Mouse (Mus musculus) embryonic facial prominence, embryonic 12.5 days (tissue): ENCODE data around the gene Faim. TPM values are rescaled to one million over a fixed set of nuclear protein-coding genes. Genes with fewer than 3 reads are reported as not detected.

Experiments
- ATAC-seq: fragments of 200-750 bp; cut with Nextera tagmentation; 2 replicates; pipeline ENCODE4 v1.8.0; 2017; ENCODE audit not compliant: insufficient number of reproducible peaks, insufficient read depth, low FRiP score, low TSS enrichment
- H3K27ac ChIP-seq: fragments of 300-500 bp; sonication (generic); 2 replicates; pipeline ENCODE4 v1.5.1; 2016; ENCODE audit warnings: mild to moderate bottlenecking
- H3K27me3 ChIP-seq: fragments of 300-500 bp; sonication (generic); 2 replicates; pipeline ENCODE4 v1.6.1; 2016; ENCODE audit warnings: mild to moderate bottlenecking, moderate library complexity
- H3K36me3 ChIP-seq: fragments of 300-500 bp; sonication (generic); 2 replicates; pipeline ENCODE4 v1.6.1; 2016; ENCODE audit warnings: mild to moderate bottlenecking
- H3K4me1 ChIP-seq: fragments of 300-500 bp; sonication (generic); 2 replicates; pipeline ENCODE4 v1.6.1; 2016
- H3K4me2 ChIP-seq: fragments of 300-500 bp; sonication (generic); replicated peaks from 2 replicates; pipeline ENCODE4 v1.6.1; 2016; ENCODE audit warnings: mild to moderate bottlenecking, moderate library complexity
- H3K4me3 ChIP-seq: fragments of 300-500 bp; sonication (generic); 2 replicates; pipeline ENCODE4 v1.5.1; 2016; ENCODE audit warnings: mild to moderate bottlenecking
- H3K9ac ChIP-seq: fragments of 300-500 bp; sonication (generic); 2 replicates; pipeline ENCODE4 v1.6.1; 2016; ENCODE audit warnings: mild to moderate bottlenecking, moderate library complexity
- H3K9me3 ChIP-seq: fragments of 300-500 bp; sonication (generic); 2 replicates; pipeline ENCODE4 v1.6.1; 2016; ENCODE audit warnings: mild to moderate bottlenecking, moderate library complexity
- WGBS: fragments of 180-500 bp; shearing (Covaris S2); methylation state at CpG from one replicate; pipeline ENCODE4 v1.1.7; 2016; 5-methylcytosine and 5-hydroxymethylcytosine counted together
- polyA plus RNA-seq: library from polyadenylated mRNA; unstranded; fragments of >200 nt; fragmentation: Nextera tagmentation; extraction: Ambion mirVana; gene quantifications from 2 replicates; pipeline ENCODE4 v1.2.1, GENCODE M21; 2016

Faim gene
- polyA plus RNA-seq, 1 experiment from 2014 or later = 56.3 TPM

GRCm38 (mm10) chr9:99017679-99018078 lies 31.5 kb downstream of the Faim start:
- no peak overlapping the region for H3K4me3 ChIP-seq
- ATAC-seq = no peak
- no peak overlapping the region for H3K9ac ChIP-seq
- H3K4me2 ChIP-seq = no peak overlapping the region
- no peaks in the 10 kb centered on the region for H3K27me3 ChIP-seq
- no peak overlapping the region for H3K27ac ChIP-seq
- no peaks in the 10 kb centered on the region for H3K36me3 ChIP-seq
- H3K9me3 ChIP-seq = no peaks in the 10 kb centered on the region
- no peaks in the 10 kb centered on the region for H3K4me1 ChIP-seq
- WGBS = 85% methylated on average over 6 of the region's 6 CpGs

GRCm38 (mm10) chr9:99021166-99021565 lies 35.0 kb downstream of the Faim start:
- no peaks in the 10 kb centered on the region for H3K36me3 ChIP-seq
- no peak for ATAC-seq
- H3K4me1 ChIP-seq = no peaks in the 10 kb centered on the region
- H3K9me3 ChIP-seq = no peaks in the 10 kb centered on the region
- H3K4me2 ChIP-seq = no peak overlapping the region
- H3K27ac ChIP-seq = no peak overlapping the region
- no peak overlapping the region for H3K9ac ChIP-seq
- 38% methylated on average over 5 of the region's 5 CpGs for WGBS
- no peak overlapping the region for H3K4me3 ChIP-seq
- no peaks in the 10 kb centered on the region for H3K27me3 ChIP-seq

GRCm38 (mm10) chr9:99021751-99022150 lies 35.6 kb downstream of the Faim start:
- Histone ChIP-seq H3K27ac (no peak overlapping the region), H3K9ac (no peak overlapping the region), H3K4me1 (no peaks in the 10 kb centered on the region), H3K36me3 (no peaks in the 10 kb centered on the region), H3K9me3 (no peaks in the 10 kb centered on the region), H3K4me3 (no peak overlapping the region), H3K27me3 (no peaks in the 10 kb centered on the region), H3K4me2 (no peak overlapping the region)
- 80% methylated on average over 4 of the region's 4 CpGs for WGBS
- ATAC-seq = no peak

- Histone ChIP-seq H3K4me3 (no peak overlapping the region), H3K9me3 (no peaks in the 10 kb centered on the region), H3K9ac (no peak overlapping the region), H3K36me3 (no peaks in the 10 kb centered on the region), H3K27ac (no peak overlapping the region), H3K4me1 (no peaks in the 10 kb centered on the region), H3K27me3 (no peaks in the 10 kb centered on the region), H3K4me2 (no peak overlapping the region)
- no peak for ATAC-seq
- WGBS = 82% methylated on average over 8 of the region's 8 CpGs
Observed at GRCm38 (mm10) chr9:99032031-99032430, 45.9 kb downstream of the Faim start.

- H3K36me3 ChIP-seq = no peaks in the 10 kb centered on the region
- no peak overlapping the region for H3K4me2 ChIP-seq
- ATAC-seq = no peak
- H3K27me3 ChIP-seq = no peaks in the 10 kb centered on the region
- H3K4me3 ChIP-seq = no peak overlapping the region
- no peaks in the 10 kb centered on the region for H3K9me3 ChIP-seq
- 80% methylated on average over 8 of the region's 8 CpGs for WGBS
- no peaks in the 10 kb centered on the region for H3K4me1 ChIP-seq
- H3K9ac ChIP-seq = no peak overlapping the region
- H3K27ac ChIP-seq = no peak overlapping the region
Observed at GRCm38 (mm10) chr9:99034111-99034510, 47.9 kb downstream of the Faim start.

GRCm38 (mm10) chr9:99035575-99035974 lies 49.4 kb downstream of the Faim start, which contains the start of gene Gm1123:
Gene Gm1123, minus strand, starts transcription at chr9:99035715.
- ATAC-seq = no peak
- Histone ChIP-seq H3K27ac (no peak within 1 kb of the TSS), H3K4me2 (no peak within 1 kb of the TSS), H3K4me3 (no peak within 1 kb of the TSS), H3K9ac (no peak within 1 kb of the TSS), H3K27me3 (no peaks in the 10 kb centered on the region), H3K4me1 (no peaks in the 10 kb centered on the region), H3K36me3 (no peaks in the 10 kb centered on the region), H3K9me3 (no peaks in the 10 kb centered on the region)
- WGBS = 79% methylated on average over 12 of the region's 12 CpGs

GRCm38 (mm10) chr9:99041994-99042393 lies 55.8 kb downstream of the Faim start:
- H3K4me1 ChIP-seq = no peaks in the 10 kb centered on the region
- H3K27me3 ChIP-seq = no peaks in the 10 kb centered on the region
- ATAC-seq = no peak
- H3K4me3 ChIP-seq = no peak overlapping the region
- no peak overlapping the region for H3K27ac ChIP-seq
- H3K4me2 ChIP-seq = no peak overlapping the region
- 75% methylated on average over 9 of the region's 9 CpGs for WGBS
- no peak overlapping the region for H3K9ac ChIP-seq
- H3K36me3 ChIP-seq = peaks cover 4% of the 10 kb centered on the region; the same call in 1 of the 2 replicates
- H3K9me3 ChIP-seq = no peaks in the 10 kb centered on the region

- Histone ChIP-seq H3K9me3 (no peaks in the 10 kb centered on the region), H3K4me2 (no peak overlapping the region), H3K9ac (no peak overlapping the region), H3K4me3 (no peak overlapping the region), H3K4me1 (no peaks in the 10 kb centered on the region), H3K27ac (no peak overlapping the region), H3K36me3 (peaks cover 4% of the 10 kb centered on the region; the same call in 1 of the 2 replicates), H3K27me3 (no peaks in the 10 kb centered on the region)
- 90% methylated on average over 4 of the region's 4 CpGs for WGBS
- ATAC-seq = no peak
Observed at GRCm38 (mm10) chr9:99042641-99043040, 56.5 kb downstream of the Faim start.

- ATAC-seq = no peak
- Histone ChIP-seq H3K27ac (no peak overlapping the region), H3K9ac (no peak overlapping the region), H3K4me3 (no peak overlapping the region), H3K27me3 (no peaks in the 10 kb centered on the region), H3K4me1 (no peaks in the 10 kb centered on the region), H3K4me2 (no peak overlapping the region), H3K9me3 (no peaks in the 10 kb centered on the region), H3K36me3 (peaks cover 4% of the 10 kb centered on the region; the same call in 1 of the 2 replicates)
- 89% methylated on average over 8 of the region's 8 CpGs for WGBS
Observed at GRCm38 (mm10) chr9:99044761-99045160, 58.6 kb downstream of the Faim start.

GRCm38 (mm10) chr9:99048724-99049250 lies 62.6 kb downstream of the Faim start:
- no peak for ATAC-seq
- no peak overlapping the region for H3K27ac ChIP-seq
- H3K4me2 ChIP-seq = no peak overlapping the region
- H3K36me3 ChIP-seq = peaks cover 4% of the 10 kb centered on the region; the same call in 1 of the 2 replicates
- H3K4me1 ChIP-seq = no peaks in the 10 kb centered on the region
- no peak overlapping the region for H3K4me3 ChIP-seq
- H3K9ac ChIP-seq = no peak overlapping the region
- WGBS = 92% methylated on average over 1 of the region's 1 CpGs
- no peaks in the 10 kb centered on the region for H3K9me3 ChIP-seq
- no peaks in the 10 kb centered on the region for H3K27me3 ChIP-seq

GRCm38 (mm10) chr9:99049760-99050159 lies 63.6 kb downstream of the Faim start:
- H3K4me1 ChIP-seq = no peaks in the 10 kb centered on the region
- 63% methylated on average over 6 of the region's 6 CpGs for whole genome bisulfite sequencing
- no peak overlapping the region for H3K4me3 ChIP-seq
- no peak overlapping the region for H3K27ac ChIP-seq
- no peak overlapping the region for H3K9ac ChIP-seq
- no peaks in the 10 kb centered on the region for H3K9me3 ChIP-seq
- H3K27me3 ChIP-seq = no peaks in the 10 kb centered on the region
- ATAC-seq = no peak
- no peak overlapping the region for H3K4me2 ChIP-seq
- 0 out of 2 replicates have a peak, but pooled peaks cover 4% of the 10 kb centered on the region for H3K36me3 ChIP-seq
